Mouse (Mus musculus) c-Kit-positive CD71-positive TER-119-positive erythroid progenitor cells, embryonic 14.5 days (primary cell): ENCODE measurements around the gene Add2.

Source experiments
- DNase-seq: peaks from one replicate; pipeline ENCODE4 v3.0.0-alpha.2; 2013; ENCODE audit warnings: low spot score

Gene Add2

GRCm38 (mm10) chr6:86141284-86141683 is 112.8 kb downstream of the Add2 start:
- no peak for DNase-seq

GRCm38 (mm10) chr6:86141820-86142219 is 113.3 kb downstream of the Add2 start:
- peak; percentile 61 for DNase-seq

- no peak for DNase-seq
These were observed 116.5 kb downstream of the Add2 start for GRCm38 (mm10) chr6:86144986-86145385.

- DNase-seq = no peak
These were observed 120.0 kb downstream of the Add2 start for GRCm38 (mm10) chr6:86148518-86148917.

GRCm38 (mm10) chr6:86149001-86149400 is 120.5 kb downstream of the Add2 start:
- DNase-seq = no peak

GRCm38 (mm10) chr6:86152676-86153075 is 124.2 kb downstream of the Add2 start:
- DNase-seq = no peak

GRCm38 (mm10) chr6:86153436-86153990 is 125.0 kb downstream of the Add2 start:
- no peak for DNase-seq

- DNase-seq = no peak
These were observed 125.5 kb downstream of the Add2 start for GRCm38 (mm10) chr6:86154006-86154405.

GRCm38 (mm10) chr6:86154481-86154880 is 126.0 kb downstream of the Add2 start:
- DNase-seq = no peak

- DNase-seq = peak; percentile 6
These were observed 129.1 kb downstream of the Add2 start for GRCm38 (mm10) chr6:86157253-86158234.

GRCm38 (mm10) chr6:86160878-86161277 is 132.4 kb downstream of the Add2 start:
- DNase-seq = no peak

GRCm38 (mm10) chr6:86161586-86161985 is 133.1 kb downstream of the Add2 start:
- DNase-seq = no peak

GRCm38 (mm10) chr6:86164028-86164427 is 135.5 kb downstream of the Add2 start:
- DNase-seq = no peak

GRCm38 (mm10) chr6:86166426-86166825 is 137.9 kb downstream of the Add2 start:
- DNase-seq = no peak

GRCm38 (mm10) chr6:86167851-86168250 is 139.4 kb downstream of the Add2 start:
- no peak for DNase-seq

- no peak for DNase-seq
These were observed 140.7 kb downstream of the Add2 start for GRCm38 (mm10) chr6:86169166-86169565.
